Mouse (Mus musculus): ENCODE data around the gene Prok1.

The Prok1 gene

DNA sequence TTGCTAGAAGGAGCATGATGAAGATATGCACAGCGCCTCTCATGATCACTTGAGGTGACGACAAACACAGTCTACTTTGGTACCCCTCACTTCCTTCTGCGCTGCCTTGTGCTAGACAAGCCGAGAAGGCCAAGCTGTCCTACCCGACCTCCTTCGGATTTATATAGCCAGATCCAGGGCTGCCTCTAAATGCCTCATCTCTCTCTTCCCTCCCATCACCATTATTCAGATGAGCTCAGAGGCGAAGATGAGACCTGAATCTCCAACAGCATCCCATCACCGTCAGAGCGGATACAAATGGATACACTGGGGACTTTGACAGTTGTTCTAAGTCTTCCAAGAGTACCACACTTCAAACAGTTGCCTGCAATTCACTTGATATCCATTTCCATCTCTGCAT lies at the start of gene Prok1:
Gene Prok1, minus strand, starts transcription at position 101 of the 400 bp plus-strand sequence.
- DNase-seq (ENCODE audit: low spot score): no peak

- DNase-seq (ENCODE audit: low spot score): no peak
These were observed 47.8 kb upstream of the Prok1 start for GRCm38 (mm10) chr3:107287346-107287745.

DNA sequence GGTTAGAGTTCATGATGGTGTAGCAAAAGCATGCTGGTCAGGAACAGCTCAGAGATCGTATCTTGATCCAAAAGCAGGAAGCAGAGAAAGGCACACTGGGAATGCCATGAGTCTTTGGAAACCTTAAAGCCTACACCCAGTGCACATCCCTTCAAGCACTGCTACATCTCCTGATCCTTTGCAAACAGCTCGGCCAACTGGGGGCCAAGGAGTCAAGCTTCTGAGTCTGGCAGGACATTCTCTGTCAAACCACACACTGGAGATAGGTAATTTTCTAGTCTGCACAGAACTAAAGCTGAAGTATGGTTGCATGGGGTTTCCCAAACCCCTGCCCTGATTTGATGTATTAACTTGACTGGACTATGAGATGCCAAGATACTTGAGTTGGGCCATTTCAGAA lies 46.6 kb upstream of the Prok1 start:
- no peak for DNase-seq (ENCODE audit: low spot score)

GRCm38 (mm10) chr3:107278479-107279269 lies 39.2 kb upstream of the Prok1 start, which contains the start of gene Lamtor5:
Lamtor5 (plus strand) TSS chr3:107278858.
- DNase-seq (ENCODE audit: low spot score): peak; percentile 82

GRCm38 (mm10) chr3:107276626-107277025 lies 37.1 kb upstream of the Prok1 start:
- no peak for DNase-seq (ENCODE audit: low spot score)

- no peak for DNase-seq (ENCODE audit: low spot score)
These were observed 36.5 kb upstream of the Prok1 start for GRCm38 (mm10) chr3:107275996-107276395.

DNA sequence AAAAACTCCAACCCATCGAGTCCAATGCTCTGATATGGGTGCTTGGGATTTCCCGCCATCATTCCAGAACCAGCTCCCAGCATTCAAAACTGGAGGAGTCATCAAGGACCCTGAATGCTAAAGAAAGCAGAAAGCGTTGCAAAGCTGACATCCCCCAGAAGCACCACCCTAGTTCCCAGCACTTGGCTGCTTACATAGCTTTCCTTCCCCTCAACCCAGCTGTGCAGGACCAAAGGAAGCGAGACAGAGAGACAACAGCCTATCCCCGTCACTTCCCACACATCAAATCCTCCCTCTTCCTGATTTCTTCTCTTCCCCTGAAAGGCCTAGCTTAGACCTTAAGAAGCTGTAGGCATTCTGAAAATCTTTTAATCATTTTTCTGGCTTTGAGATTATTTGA lies 35.8 kb upstream of the Prok1 start:
- DNase-seq (ENCODE audit: low spot score): no peak

DNA sequence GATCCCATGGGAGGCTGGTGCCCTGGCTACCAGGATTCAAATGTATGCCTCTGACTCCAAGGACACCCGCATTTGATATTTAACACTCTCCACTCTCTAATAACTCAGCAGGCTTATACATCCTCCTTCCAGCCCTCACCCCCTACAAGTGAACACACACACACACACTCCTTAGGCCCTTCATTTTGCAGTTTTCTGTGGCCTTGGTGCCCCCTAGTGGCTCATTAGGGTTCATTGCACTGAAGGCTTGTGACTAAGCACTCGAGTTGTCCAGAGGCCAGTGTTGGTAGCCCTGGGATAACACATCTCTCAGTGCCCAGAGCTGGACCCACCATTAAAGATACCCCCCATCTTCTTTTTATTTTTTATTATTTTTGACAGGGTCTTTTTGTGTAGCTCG lies 34.3 kb upstream of the Prok1 start:
- peak; percentile 28 for DNase-seq (ENCODE audit: low spot score)

DNA sequence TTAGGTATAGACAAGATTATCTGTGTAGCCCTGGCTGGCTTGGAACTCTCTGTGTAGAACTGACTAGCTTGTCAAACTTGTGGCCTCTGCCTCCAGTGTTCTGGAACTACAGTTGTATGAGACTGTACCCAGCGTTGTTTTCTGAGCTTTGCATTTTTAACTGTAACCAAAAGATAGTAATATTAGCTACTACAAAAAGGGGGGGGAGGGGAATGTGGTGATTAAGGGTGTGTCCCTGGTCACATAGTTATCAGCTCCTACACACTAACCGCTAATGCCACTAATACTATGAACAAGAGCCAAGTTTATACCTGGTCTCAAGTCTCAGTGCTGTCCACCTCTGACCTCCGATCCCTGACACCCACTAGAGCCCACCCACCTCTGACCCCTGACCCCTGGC lies 32.9 kb upstream of the Prok1 start:
- no peak for DNase-seq (ENCODE audit: low spot score)

GRCm38 (mm10) chr3:107266814-107267345 lies 27.4 kb upstream of the Prok1 start:
- DNase-seq (ENCODE audit: low spot score): no peak

GRCm38 (mm10) chr3:107261851-107262165 lies 22.3 kb upstream of the Prok1 start:
- peak; percentile 9 for DNase-seq (ENCODE audit: low spot score)

GRCm38 (mm10) chr3:107260956-107261850 lies 21.7 kb upstream of the Prok1 start:
- no peak for DNase-seq (ENCODE audit: low spot score)

DNA sequence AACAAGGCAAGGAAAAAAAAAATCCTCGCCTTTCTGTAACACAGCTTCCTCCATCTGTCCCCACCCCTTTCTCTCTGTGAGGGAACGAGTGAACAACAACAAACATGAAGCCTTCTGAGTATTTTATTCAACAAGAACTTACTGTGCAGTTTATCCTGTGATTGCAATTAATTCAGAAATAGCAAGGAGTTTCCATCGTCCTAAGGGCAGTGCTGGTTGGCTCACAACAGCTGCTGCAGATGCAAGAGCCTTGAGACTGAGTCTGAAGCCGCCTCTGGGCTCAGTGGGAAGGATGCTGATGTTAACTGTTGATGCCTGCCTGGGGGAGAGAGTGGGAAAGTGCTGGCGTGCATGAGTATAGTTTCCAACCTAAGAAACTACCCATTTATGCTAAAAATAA lies 18.4 kb upstream of the Prok1 start:
- DNase-seq (ENCODE audit: low spot score): no peak

DNA sequence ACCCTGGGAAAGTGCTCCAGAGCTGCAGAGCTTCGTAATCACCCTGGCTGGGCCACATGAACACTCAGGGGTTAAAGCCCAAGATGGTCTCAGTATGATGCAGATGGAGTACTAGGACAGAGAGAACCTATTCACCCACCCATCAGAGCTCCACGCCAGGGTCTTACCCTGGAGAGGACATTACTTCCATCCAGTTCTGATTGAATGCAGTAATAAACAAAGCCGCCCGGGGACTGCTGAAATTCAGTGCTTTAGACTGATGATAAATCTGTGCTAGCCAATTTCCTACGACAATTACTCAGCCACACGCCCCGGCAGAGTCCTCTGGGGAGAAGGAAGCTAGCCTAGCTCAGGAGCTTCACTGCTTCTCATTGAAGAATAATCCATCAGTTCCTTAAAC lies 17.2 kb upstream of the Prok1 start:
- DNase-seq (ENCODE audit: low spot score): no peak

DNA sequence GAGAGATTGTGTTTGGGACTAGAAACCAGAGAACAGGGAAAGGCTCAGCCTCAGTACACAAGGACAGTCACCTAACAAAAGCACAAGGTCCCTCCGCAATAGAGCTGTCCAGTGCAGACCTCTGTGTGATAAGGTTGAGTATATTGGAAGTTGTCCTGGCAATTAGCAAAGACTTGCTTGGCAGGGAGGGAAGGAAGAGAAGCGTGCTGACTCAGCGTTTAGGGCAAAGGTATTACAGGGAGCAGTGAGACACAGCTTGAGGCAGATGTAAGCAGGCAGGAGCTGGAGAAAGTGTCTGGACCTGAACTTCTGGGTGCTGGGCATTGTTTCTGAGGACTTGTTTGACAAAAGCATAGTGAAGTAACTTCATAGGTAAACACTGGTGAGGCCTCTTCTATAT lies 16.5 kb upstream of the Prok1 start:
- no peak for DNase-seq (ENCODE audit: low spot score)

- DNase-seq (ENCODE audit: low spot score): no peak
These were observed 14.4 kb upstream of the Prok1 start for GRCm38 (mm10) chr3:107253925-107254324.

DNA sequence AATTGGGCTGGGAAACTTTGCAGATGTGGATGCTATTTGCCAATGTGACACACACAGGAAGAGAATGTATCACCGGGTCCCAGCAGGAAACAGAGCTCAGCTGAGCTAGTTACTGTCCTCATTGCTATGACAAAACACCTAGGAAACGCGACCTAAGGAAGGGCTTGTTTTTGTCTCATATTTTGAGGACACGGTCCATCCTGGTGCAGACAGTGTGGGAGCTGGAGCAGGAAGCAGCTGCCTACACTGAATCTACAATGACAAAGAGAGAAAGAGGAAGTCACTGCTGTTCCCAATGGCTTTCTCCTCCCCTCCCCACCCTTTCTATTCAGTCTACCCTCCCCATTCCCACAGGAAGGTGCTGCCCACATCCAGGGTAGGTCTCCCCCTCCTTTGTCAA lies 12.5 kb upstream of the Prok1 start:
- DNase-seq (ENCODE audit: low spot score): no peak

- no peak for DNase-seq (ENCODE audit: low spot score)
These were observed 10.8 kb upstream of the Prok1 start for GRCm38 (mm10) chr3:107250320-107250719.

DNA sequence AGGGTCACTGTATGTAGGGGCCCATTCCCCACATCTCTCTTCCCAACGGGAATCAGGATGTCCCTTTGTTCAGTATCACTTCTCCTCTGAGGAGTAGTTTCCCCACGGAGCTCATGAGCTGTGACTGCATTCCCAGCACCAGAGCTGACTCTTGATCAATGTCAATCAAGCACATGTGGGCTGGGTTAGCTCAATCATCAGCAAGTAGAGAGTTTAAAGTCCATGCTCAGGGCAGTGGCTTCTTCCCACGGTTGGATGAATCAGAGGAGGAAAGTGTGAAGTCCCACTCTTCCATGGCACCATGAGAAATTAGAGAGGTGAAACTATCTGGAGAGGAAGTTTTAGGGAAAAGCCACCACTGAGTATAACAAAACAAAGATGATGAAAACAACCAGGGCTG lies 9.5 kb upstream of the Prok1 start:
- DNase-seq (ENCODE audit: low spot score): no peak

DNA sequence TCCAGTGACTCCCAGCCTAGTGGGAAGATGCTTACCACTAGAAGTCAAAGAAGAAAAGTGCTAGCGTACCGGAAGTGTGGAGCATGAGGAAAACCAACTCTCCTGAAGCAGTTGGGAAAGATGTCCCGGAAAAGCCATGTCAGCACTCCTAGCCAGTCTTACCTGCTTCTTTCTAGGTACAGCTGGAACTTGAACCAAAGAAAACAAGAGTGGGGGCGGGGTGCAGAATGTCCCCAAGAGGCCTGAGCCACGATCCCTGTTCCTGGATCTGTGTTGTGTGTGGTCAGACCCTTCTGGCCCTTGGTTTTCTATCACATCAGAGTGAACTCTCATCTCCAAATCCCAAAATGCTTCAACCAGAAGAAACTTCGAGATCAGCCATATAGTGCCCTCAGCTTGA lies 7.4 kb upstream of the Prok1 start:
- no peak for DNase-seq (ENCODE audit: low spot score)

DNA sequence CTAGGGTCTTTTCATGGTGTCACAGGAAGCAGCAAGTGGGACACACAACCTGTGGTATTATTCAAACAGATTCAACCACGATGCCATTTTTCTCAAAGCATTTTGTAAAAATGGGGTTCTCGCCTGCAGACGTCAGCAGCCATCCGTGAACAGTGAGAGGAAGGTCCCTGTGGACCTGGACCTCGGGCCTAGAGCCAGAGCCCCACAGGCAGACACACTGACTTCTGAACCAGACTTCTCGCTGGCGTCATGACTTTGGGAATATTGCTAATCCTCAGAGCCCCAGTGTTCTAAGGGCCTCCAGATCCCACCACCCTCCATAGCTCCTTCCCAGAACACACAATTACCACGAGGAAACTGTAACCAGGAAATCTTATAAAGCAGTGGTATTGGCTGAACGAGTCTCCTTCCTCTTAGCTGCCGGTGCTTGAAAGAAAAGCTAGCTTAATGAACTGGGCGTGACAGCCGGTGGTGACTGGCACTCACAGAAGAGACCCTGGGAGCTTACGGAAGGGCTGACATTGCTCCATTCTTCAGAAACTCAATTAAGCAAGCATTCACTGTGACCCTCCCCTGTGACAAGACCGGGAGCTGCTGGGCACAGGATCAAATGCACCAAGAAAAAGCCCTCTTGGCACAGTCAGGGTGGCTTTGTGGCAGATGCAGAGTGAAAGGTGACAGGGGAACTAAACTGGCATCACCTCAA lies 2.0 kb upstream of the Prok1 start:
- no peak for DNase-seq (ENCODE audit: low spot score)

GRCm38 (mm10) chr3:107238471-107238980 lies 981 bp downstream of the Prok1 start:
- no peak for DNase-seq (ENCODE audit: low spot score)
